Mouse (Mus musculus): Measurements from ENCODE around the gene Cox4i2. TPM values are rescaled to one million over a fixed set of nuclear protein-coding genes. Genes with fewer than 3 reads are reported as not detected.

Gene Cox4i2
- polyA plus RNA-seq, 1 experiment from 2014 or later, result 9.5 TPM

GRCm38 (mm10) chr2:152729636-152730020 is 24.3 kb upstream of the Cox4i2 start:
- Histone ChIP-seq H3K27me3 (replicated peaks; ENCODE audit: control insufficient read depth, insufficient read depth, low read length) (no peaks in the 10 kb centered on the region), H3K9ac (ENCODE audit: low read depth, low read length) (no peak overlapping the region), H3K9me3 (ENCODE audit: control insufficient read depth) (no peaks in the 10 kb centered on the region), H3K27ac (ENCODE audit: low read depth, low read length) (peak overlapping the region; percentile 66; the same call in 1 of the 2 replicates), H3K4me1 (replicated peaks; ENCODE audit: control insufficient read depth, insufficient read depth, low read length) (peaks cover 19% of the 10 kb centered on the region), H3K4me3 (ENCODE audit: low read depth, low read length) (no peak overlapping the region), H3K4me2 (replicated peaks; ENCODE audit: low read depth) (no peak overlapping the region), H3K36me3 (ENCODE audit: control insufficient read depth, insufficient read depth) (no peaks in the 10 kb centered on the region)
- peak; percentile 32 for ATAC-seq
- no peak for TF ChIP-seq CTCF (IDR thresholded peaks at IDR 0.05; ENCODE audit: low read depth)
- 11% methylated on average over 7 of the region's 7 CpGs for WGBS

- Histone ChIP-seq H3K4me3 (ENCODE audit: low read depth, low read length) (no peak overlapping the region), H3K9me3 (ENCODE audit: control insufficient read depth) (no peaks in the 10 kb centered on the region), H3K27ac (ENCODE audit: low read depth, low read length) (no peak overlapping the region), H3K9ac (ENCODE audit: low read depth, low read length) (no peak overlapping the region), H3K4me1 (replicated peaks; ENCODE audit: control insufficient read depth, insufficient read depth, low read length) (peaks cover 19% of the 10 kb centered on the region), H3K36me3 (ENCODE audit: control insufficient read depth, insufficient read depth) (no peaks in the 10 kb centered on the region), H3K4me2 (replicated peaks; ENCODE audit: low read depth) (no peak overlapping the region), H3K27me3 (replicated peaks; ENCODE audit: control insufficient read depth, insufficient read depth, low read length) (no peaks in the 10 kb centered on the region)
- 48% methylated on average over 2 of the region's 2 CpGs for WGBS
- TF ChIP-seq CTCF (IDR thresholded peaks at IDR 0.05; ENCODE audit: low read depth), result no peak
- ATAC-seq, result no peak
Observed at GRCm38 (mm10) chr2:152733201-152733600, 20.8 kb upstream of the Cox4i2 start.

GRCm38 (mm10) chr2:152734501-152734900 is 19.5 kb upstream of the Cox4i2 start:
- peak overlapping the region; percentile 80 for H3K27ac ChIP-seq (ENCODE audit: low read depth, low read length)

GRCm38 (mm10) chr2:152734984-152735383 is 19.0 kb upstream of the Cox4i2 start:
- peak overlapping the region; percentile 80 for H3K27ac ChIP-seq (ENCODE audit: low read depth, low read length)
- TF ChIP-seq CTCF (IDR thresholded peaks at IDR 0.05; ENCODE audit: low read depth), result no peak
- H3K4me2 ChIP-seq (replicated peaks; ENCODE audit: low read depth), result peak overlapping the region; percentile 68
- peaks cover 7% of the 10 kb centered on the region; the same call in 1 of the 2 replicates for H3K4me1 ChIP-seq (replicated peaks; ENCODE audit: control insufficient read depth, insufficient read depth, low read length)
- peak; percentile 68 for ATAC-seq
- no peaks in the 10 kb centered on the region for H3K27me3 ChIP-seq (replicated peaks; ENCODE audit: control insufficient read depth, insufficient read depth, low read length)
- no peaks in the 10 kb centered on the region for H3K36me3 ChIP-seq (ENCODE audit: control insufficient read depth, insufficient read depth)
- WGBS, result under 1% methylated on average over 28 of the region's 28 CpGs
- no peaks in the 10 kb centered on the region for H3K9me3 ChIP-seq (ENCODE audit: control insufficient read depth)
- peak overlapping the region; percentile 60 for H3K4me3 ChIP-seq (ENCODE audit: low read depth, low read length)
- no peak overlapping the region; the same call in 1 of the 2 replicates for H3K9ac ChIP-seq (ENCODE audit: low read depth, low read length)

More at GRCm38 (mm10) chr2:152734501-152734900, 19.5 kb upstream of the Cox4i2 start:
- WGBS, result 11% methylated on average over 10 of the region's 10 CpGs
- H3K4me2 ChIP-seq (replicated peaks; ENCODE audit: low read depth), result peak overlapping the region; percentile 68
- peaks cover 8% of the 10 kb centered on the region; the same call in 1 of the 2 replicates for H3K4me1 ChIP-seq (replicated peaks; ENCODE audit: control insufficient read depth, insufficient read depth, low read length)
- H3K36me3 ChIP-seq (ENCODE audit: control insufficient read depth, insufficient read depth), result no peaks in the 10 kb centered on the region
- H3K4me3 ChIP-seq (ENCODE audit: low read depth, low read length), result peak overlapping the region; percentile 60
- TF ChIP-seq CTCF (IDR thresholded peaks at IDR 0.05; ENCODE audit: low read depth), result no peak
- no peaks in the 10 kb centered on the region for H3K27me3 ChIP-seq (replicated peaks; ENCODE audit: control insufficient read depth, insufficient read depth, low read length)
- no peak for ATAC-seq
- no peak overlapping the region for H3K9ac ChIP-seq (ENCODE audit: low read depth, low read length)
- H3K9me3 ChIP-seq (ENCODE audit: control insufficient read depth), result no peaks in the 10 kb centered on the region

- Histone ChIP-seq H3K27me3 (replicated peaks; ENCODE audit: control insufficient read depth, insufficient read depth, low read length) (no peaks in the 10 kb centered on the region), H3K9ac (ENCODE audit: low read depth, low read length) (peak within 1 kb of the TSS; percentile 87), H3K4me3 (ENCODE audit: low read depth, low read length) (peak within 1 kb of the TSS; percentile 60), H3K4me1 (replicated peaks; ENCODE audit: control insufficient read depth, insufficient read depth, low read length) (peaks cover 10% of the 10 kb centered on the region; the same call in 1 of the 2 replicates), H3K9me3 (ENCODE audit: control insufficient read depth) (no peaks in the 10 kb centered on the region), H3K36me3 (ENCODE audit: control insufficient read depth, insufficient read depth) (no peaks in the 10 kb centered on the region), H3K4me2 (replicated peaks; ENCODE audit: low read depth) (peak within 1 kb of the TSS; percentile 68), H3K27ac (ENCODE audit: low read depth, low read length) (peak within 1 kb of the TSS; percentile 70)
- under 1% methylated on average over 28 of the region's 28 CpGs for WGBS
- ATAC-seq, result peak; percentile 52
- no peak for TF ChIP-seq CTCF (IDR thresholded peaks at IDR 0.05; ENCODE audit: low read depth)
Observed at GRCm38 (mm10) chr2:152736090-152736601, 17.8 kb upstream of the Cox4i2 start, which contains the start of gene Id1. TSS of gene Id1 (plus strand) at chr2:152736251.

- Histone ChIP-seq H3K9me3 (ENCODE audit: control insufficient read depth) (no peaks in the 10 kb centered on the region), H3K9ac (ENCODE audit: low read depth, low read length) (peak overlapping the region; percentile 87), H3K36me3 (ENCODE audit: control insufficient read depth, insufficient read depth) (no peaks in the 10 kb centered on the region), H3K27me3 (replicated peaks; ENCODE audit: control insufficient read depth, insufficient read depth, low read length) (no peaks in the 10 kb centered on the region), H3K27ac (ENCODE audit: low read depth, low read length) (peak overlapping the region; percentile 70), H3K4me1 (replicated peaks; ENCODE audit: control insufficient read depth, insufficient read depth, low read length) (peaks cover 10% of the 10 kb centered on the region; the same call in 1 of the 2 replicates), H3K4me2 (replicated peaks; ENCODE audit: low read depth) (peak overlapping the region; percentile 68), H3K4me3 (ENCODE audit: low read depth, low read length) (peak overlapping the region; percentile 60)
- ATAC-seq, result no peak
- 0% methylated on average over 22 of the region's 22 CpGs for WGBS
- no peak for TF ChIP-seq CTCF (IDR thresholded peaks at IDR 0.05; ENCODE audit: low read depth)
Observed at GRCm38 (mm10) chr2:152736748-152737147, 17.2 kb upstream of the Cox4i2 start.
